Mouse (Mus musculus): ENCODE data around the gene Alg6. TPM values are rescaled to one million over a fixed set of nuclear protein-coding genes. Genes with fewer than 3 reads are reported as not detected.
A peak's percentile ranks its signal among the peaks of the same experiment; 100 is the strongest.

Gene Alg6
- 11.2 and 13.1 TPM in 2 replicates for polyA plus RNA-seq (2016; fragmentation: Nextera tagmentation; extraction: Ambion mirVana)

GRCm38 (mm10) chr4:99714904-99715782 is at the start of gene Alg6:
Gene Alg6, plus strand, starts transcription at chr4:99715664.
- H3K9me3 ChIP-seq (replicated peaks): no peaks in the 10 kb centered on the region
- peak; percentile 93 for ATAC-seq (ENCODE audit: insufficient number of reproducible peaks, low FRiP score)
- H3K4me3 ChIP-seq: peak within 1 kb of the TSS; percentile 82
- peak within 1 kb of the TSS; percentile 80 for H3K4me2 ChIP-seq
- peaks cover 6% of the 10 kb centered on the region for H3K4me1 ChIP-seq (replicated peaks)
- no peaks in the 10 kb centered on the region for H3K27me3 ChIP-seq (replicated peaks)
- peaks cover 6% of the 10 kb centered on the region; the same call in 1 of the 2 replicates for H3K36me3 ChIP-seq
- H3K27ac ChIP-seq (ENCODE audit: poor library complexity, severe bottlenecking): peak within 1 kb of the TSS; percentile 67
- 2% methylated on average over 46 of the region's 46 CpGs for WGBS
- peak within 1 kb of the TSS; percentile 85 for H3K9ac ChIP-seq

DNA sequence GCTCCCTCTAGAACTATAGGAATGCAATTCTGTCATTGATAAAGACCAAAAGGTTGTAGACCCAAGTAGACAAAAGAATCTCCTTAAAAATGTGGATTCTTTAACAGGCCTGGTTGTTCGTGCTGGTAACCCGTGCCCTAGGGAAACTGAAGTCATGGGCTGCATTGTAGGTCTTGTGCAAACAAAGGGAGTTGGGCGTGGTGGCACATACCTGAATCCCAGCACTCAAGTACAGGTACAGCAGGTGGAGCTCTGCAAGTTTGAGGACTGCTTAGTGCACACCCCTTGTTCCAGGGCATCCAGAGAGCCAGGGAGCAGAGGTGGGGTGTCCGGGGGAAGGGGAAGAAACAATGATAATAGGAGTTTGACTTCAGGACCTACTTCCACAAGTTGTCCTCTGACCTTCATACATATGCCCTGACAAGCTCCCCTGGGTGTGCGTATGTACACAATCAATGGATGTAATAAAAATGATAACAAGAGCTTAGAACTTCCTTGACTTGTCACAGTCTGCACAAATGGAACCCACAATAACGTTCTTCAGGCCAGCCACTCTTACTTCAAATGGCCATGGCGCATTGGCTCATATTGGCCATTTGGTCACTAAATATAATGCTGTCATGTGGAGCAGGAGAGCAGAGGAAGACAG is 45.1 kb upstream of the Alg6 start:
- no peak overlapping the region for H3K27ac ChIP-seq (ENCODE audit: poor library complexity, severe bottlenecking)
- no peaks in the 10 kb centered on the region for H3K4me1 ChIP-seq (replicated peaks)
- H3K9ac ChIP-seq: no peak overlapping the region
- 83% methylated on average over 7 of the region's 7 CpGs for WGBS
- no peaks in the 10 kb centered on the region for H3K9me3 ChIP-seq (replicated peaks)
- ATAC-seq (ENCODE audit: insufficient number of reproducible peaks, low FRiP score): no peak
- peaks cover 8% of the 10 kb centered on the region for H3K27me3 ChIP-seq (replicated peaks)
- no peak overlapping the region for H3K4me3 ChIP-seq
- H3K36me3 ChIP-seq: no peaks in the 10 kb centered on the region
- H3K4me2 ChIP-seq: no peak overlapping the region

- H3K36me3 ChIP-seq: no peaks in the 10 kb centered on the region
- H3K4me1 ChIP-seq (replicated peaks): no peaks in the 10 kb centered on the region
- no peak overlapping the region for H3K27ac ChIP-seq (ENCODE audit: poor library complexity, severe bottlenecking)
- H3K9ac ChIP-seq: no peak overlapping the region
- ATAC-seq (ENCODE audit: insufficient number of reproducible peaks, low FRiP score): no peak
- no peaks in the 10 kb centered on the region for H3K9me3 ChIP-seq (replicated peaks)
- H3K4me2 ChIP-seq: no peak overlapping the region
- H3K4me3 ChIP-seq: no peak overlapping the region
- H3K27me3 ChIP-seq (replicated peaks): no peaks in the 10 kb centered on the region
Observed at GRCm38 (mm10) chr4:99675191-99675590, 40.3 kb upstream of the Alg6 start.

- H3K9ac ChIP-seq: no peak overlapping the region
- ATAC-seq (ENCODE audit: insufficient number of reproducible peaks, low FRiP score): no peak
- no peaks in the 10 kb centered on the region for H3K36me3 ChIP-seq
- 69% methylated on average over 6 of the region's 6 CpGs for WGBS
- no peak overlapping the region for H3K4me2 ChIP-seq
- H3K4me3 ChIP-seq: no peak overlapping the region
- H3K9me3 ChIP-seq (replicated peaks): no peaks in the 10 kb centered on the region
- H3K4me1 ChIP-seq (replicated peaks): no peaks in the 10 kb centered on the region
- H3K27me3 ChIP-seq (replicated peaks): 0 out of 2 replicates have a peak, but pooled peaks cover 4% of the 10 kb centered on the region
- H3K27ac ChIP-seq (ENCODE audit: poor library complexity, severe bottlenecking): no peak overlapping the region
Observed at GRCm38 (mm10) chr4:99683941-99684340, 31.5 kb upstream of the Alg6 start.

GRCm38 (mm10) chr4:99686308-99686707 is 29.2 kb upstream of the Alg6 start:
- Histone ChIP-seq H3K4me2 (no peak overlapping the region), H3K4me3 (no peak overlapping the region), H3K9ac (no peak overlapping the region), H3K9me3 (replicated peaks) (no peaks in the 10 kb centered on the region), H3K27ac (ENCODE audit: poor library complexity, severe bottlenecking) (no peak overlapping the region), H3K27me3 (replicated peaks) (0 out of 2 replicates have a peak, but pooled peaks cover 4% of the 10 kb centered on the region), H3K36me3 (no peaks in the 10 kb centered on the region), H3K4me1 (replicated peaks) (no peaks in the 10 kb centered on the region)
- 43% methylated on average over 5 of the region's 5 CpGs for WGBS
- ATAC-seq (ENCODE audit: insufficient number of reproducible peaks, low FRiP score): no peak

- H3K9me3 ChIP-seq (replicated peaks): no peaks in the 10 kb centered on the region
- H3K27ac ChIP-seq (ENCODE audit: poor library complexity, severe bottlenecking): no peak overlapping the region
- H3K4me3 ChIP-seq: no peak overlapping the region
- H3K9ac ChIP-seq: no peak overlapping the region
- peaks cover 6% of the 10 kb centered on the region for H3K4me1 ChIP-seq (replicated peaks)
- WGBS: 74% methylated on average over 6 of the region's 6 CpGs
- ATAC-seq (ENCODE audit: insufficient number of reproducible peaks, low FRiP score): no peak
- no peaks in the 10 kb centered on the region for H3K36me3 ChIP-seq
- no peak overlapping the region for H3K4me2 ChIP-seq
- no peaks in the 10 kb centered on the region for H3K27me3 ChIP-seq (replicated peaks)
Observed at GRCm38 (mm10) chr4:99712583-99713183, 2.8 kb upstream of the Alg6 start.

GRCm38 (mm10) chr4:99713971-99714370 is 1.5 kb upstream of the Alg6 start:
- H3K4me2 ChIP-seq: no peak overlapping the region
- peaks cover 6% of the 10 kb centered on the region for H3K4me1 ChIP-seq (replicated peaks)
- no peak overlapping the region for H3K4me3 ChIP-seq
- ATAC-seq (ENCODE audit: insufficient number of reproducible peaks, low FRiP score): no peak
- H3K27ac ChIP-seq (ENCODE audit: poor library complexity, severe bottlenecking): no peak overlapping the region
- no peaks in the 10 kb centered on the region for H3K27me3 ChIP-seq (replicated peaks)
- H3K36me3 ChIP-seq: no peaks in the 10 kb centered on the region
- H3K9me3 ChIP-seq (replicated peaks): no peaks in the 10 kb centered on the region
- 71% methylated on average over 6 of the region's 6 CpGs for WGBS
- H3K9ac ChIP-seq: no peak overlapping the region

- H3K4me2 ChIP-seq: peak overlapping the region; percentile 80
- H3K27ac ChIP-seq (ENCODE audit: poor library complexity, severe bottlenecking): peak overlapping the region; percentile 67
- H3K4me3 ChIP-seq: peak overlapping the region; percentile 82
- peaks cover 7% of the 10 kb centered on the region; the same call in 1 of the 2 replicates for H3K36me3 ChIP-seq
- ATAC-seq (ENCODE audit: insufficient number of reproducible peaks, low FRiP score): peak; percentile 16; the same call in 1 of the 2 replicates
- WGBS: 22% methylated on average over 25 of the region's 25 CpGs
- H3K9me3 ChIP-seq (replicated peaks): no peaks in the 10 kb centered on the region
- no peaks in the 10 kb centered on the region for H3K27me3 ChIP-seq (replicated peaks)
- peaks cover 6% of the 10 kb centered on the region for H3K4me1 ChIP-seq (replicated peaks)
- H3K9ac ChIP-seq: peak overlapping the region; percentile 85
Observed at GRCm38 (mm10) chr4:99715783-99716416, 436 bp downstream of the Alg6 start.

- Histone ChIP-seq H3K36me3 (peaks cover 10% of the 10 kb centered on the region; the same call in 1 of the 2 replicates), H3K4me2 (no peak overlapping the region), H3K27me3 (replicated peaks) (no peaks in the 10 kb centered on the region), H3K9me3 (replicated peaks) (no peaks in the 10 kb centered on the region), H3K9ac (no peak overlapping the region), H3K4me1 (replicated peaks) (peaks cover 6% of the 10 kb centered on the region), H3K4me3 (no peak overlapping the region), H3K27ac (ENCODE audit: poor library complexity, severe bottlenecking) (no peak overlapping the region)
- 53% methylated on average over 4 of the region's 4 CpGs for WGBS
- ATAC-seq (ENCODE audit: insufficient number of reproducible peaks, low FRiP score): no peak
Observed at GRCm38 (mm10) chr4:99717905-99718304, 2.4 kb downstream of the Alg6 start.

GRCm38 (mm10) chr4:99724331-99724730 is 8.9 kb downstream of the Alg6 start:
- Histone ChIP-seq H3K4me3 (no peak overlapping the region), H3K36me3 (peaks cover 44% of the 10 kb centered on the region), H3K4me2 (no peak overlapping the region), H3K27me3 (replicated peaks) (no peaks in the 10 kb centered on the region), H3K9ac (no peak overlapping the region), H3K9me3 (replicated peaks) (no peaks in the 10 kb centered on the region), H3K27ac (ENCODE audit: poor library complexity, severe bottlenecking) (no peak overlapping the region), H3K4me1 (replicated peaks) (no peaks in the 10 kb centered on the region)
- WGBS: 80% methylated on average over 4 of the region's 4 CpGs
- no peak for ATAC-seq (ENCODE audit: insufficient number of reproducible peaks, low FRiP score)

Measured in heart, embryonic 12.5 days (tissue).